Mouse (Mus musculus) hindbrain, postnatal 0 days (tissue): ENCODE measurements around the gene Gse1. TPM values are rescaled to one million over a fixed set of nuclear protein-coding genes. Genes with fewer than 3 reads are reported as not detected.

Source experiments
- ATAC-seq: fragments of 200-750 bp; cut with Nextera tagmentation; 2 replicates; pipeline ENCODE4 v1.8.0; 2017; ENCODE audit warnings: mild to moderate bottlenecking, moderate TSS enrichment, moderate library complexity
- DNase-seq: peaks from one replicate; pipeline ENCODE4 v3.0.0-alpha.2; 2015; ENCODE audit warnings: low spot score
- H3K27ac ChIP-seq: fragments of 300-500 bp; sonication (generic); 2 replicates; pipeline ENCODE4 v1.5.1; 2014; ENCODE audit warnings: mild to moderate bottlenecking
- H3K27me3 ChIP-seq: fragments of 300-500 bp; sonication (generic); 2 replicates; pipeline ENCODE4 v1.6.1; 2014; ENCODE audit warnings: low read length, mixed read lengths; ENCODE audit not compliant: insufficient read depth
- H3K36me3 ChIP-seq: fragments of 300-500 bp; sonication (generic); 2 replicates; pipeline ENCODE4 v1.6.1; 2014; ENCODE audit warnings: low read length, mixed read lengths; ENCODE audit not compliant: insufficient read depth
- H3K4me1 ChIP-seq: fragments of 300-500 bp; sonication (generic); 2 replicates; pipeline ENCODE4 v1.6.1; 2014; ENCODE audit warnings: antibody characterized with exemption, low read length, mixed read lengths; ENCODE audit not compliant: insufficient read depth
- H3K4me2 ChIP-seq: fragments of 300-500 bp; sonication (generic); 2 replicates; pipeline ENCODE4 v1.6.1; 2014; ENCODE audit warnings: low read depth, mild to moderate bottlenecking, low read length, moderate library complexity, mixed read lengths
- H3K4me3 ChIP-seq: fragments of 300-500 bp; sonication (generic); 2 replicates; pipeline ENCODE4 v1.5.1; 2014; ENCODE audit warnings: low read length
- H3K9ac ChIP-seq: fragments of 300-500 bp; sonication (generic); replicated peaks from 2 replicates; pipeline ENCODE4 v1.6.1; 2014; ENCODE audit warnings: mild to moderate bottlenecking, low read length, moderate library complexity, mixed read lengths
- H3K9me3 ChIP-seq: fragments of 300-500 bp; sonication (generic); 2 replicates; pipeline ENCODE4 v1.6.1; 2016; ENCODE audit warnings: low read length, mixed read lengths
- CTCF ChIP-seq: IDR thresholded peaks from 2 replicates; pipeline ENCODE4 v1.5.1; 2016; ENCODE audit warnings: antibody characterized with exemption, control low read depth, low read depth
- WGBS: fragments of 180-500 bp; shearing (Covaris S2); extraction: QIAGEN DNeasy Blood & Tissue Kit; methylation state at CpG from one replicate; pipeline ENCODE4 v1.1.7; 2014; 5-methylcytosine and 5-hydroxymethylcytosine counted together
- polyA plus RNA-seq: library from polyadenylated mRNA; unstranded; fragments of >200 nt; fragmentation: Nextera tagmentation; extraction: Ambion mirVana; gene quantifications from 2 replicates; pipeline ENCODE4 v1.2.1, GENCODE M21; 2015
- total RNA-seq: library from RNA; depleted of rRNA; stranded (reverse); fragments of >200 nt; gene quantifications from 2 replicates; pipeline ENCODE4 v1.2.3, GENCODE M21; 2014

Gse1 gene
- total and polyA plus RNA-seq, 2 experiments from 2014 or later: 13.4 to 48.3 TPM

GRCm38 (mm10) chr8:120610824-120611223 lies 382.6 kb downstream of the Gse1 start:
- no peaks in the 10 kb centered on the region for H3K27me3 ChIP-seq
- no peak for TF ChIP-seq CTCF
- H3K4me1 ChIP-seq: no peaks in the 10 kb centered on the region
- no peak overlapping the region for H3K9ac ChIP-seq
- no peak overlapping the region for H3K4me3 ChIP-seq
- no peaks in the 10 kb centered on the region for H3K36me3 ChIP-seq
- no peaks in the 10 kb centered on the region for H3K9me3 ChIP-seq
- H3K4me2 ChIP-seq: no peak overlapping the region
- DNase-seq (no peak), ATAC-seq (no peak)
- no peak overlapping the region for H3K27ac ChIP-seq
- 76% methylated on average over 6 of the region's 6 CpGs for WGBS

DNA sequence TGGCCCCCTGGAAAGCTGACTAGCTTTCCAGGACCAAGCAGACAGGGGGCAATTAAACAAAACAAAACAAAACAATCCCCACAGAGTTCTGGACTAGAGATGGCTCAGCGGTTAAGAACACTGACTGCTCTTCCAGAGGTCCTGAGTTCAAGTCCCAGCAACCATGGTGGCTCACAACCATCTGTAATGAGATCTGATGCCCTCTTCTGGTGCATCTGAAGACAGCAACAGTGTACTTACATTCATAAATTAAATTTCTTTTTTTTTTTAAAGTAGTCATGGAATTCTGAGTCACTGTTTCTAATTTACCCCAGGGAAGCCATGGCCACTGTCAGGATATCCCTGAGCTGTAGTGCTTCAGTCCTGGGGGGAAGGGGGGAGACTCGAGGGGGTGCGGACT lies 386.2 kb downstream of the Gse1 start:
- TF ChIP-seq CTCF: peak; percentile 3; the same call in 1 of the 2 replicates
- Histone ChIP-seq H3K27me3 (no peaks in the 10 kb centered on the region), H3K36me3 (no peaks in the 10 kb centered on the region), H3K4me3 (no peak overlapping the region), H3K9ac (no peak overlapping the region), H3K27ac (no peak overlapping the region), H3K4me2 (no peak overlapping the region), H3K4me1 (no peaks in the 10 kb centered on the region), H3K9me3 (no peaks in the 10 kb centered on the region)
- ATAC-seq (no peak), DNase-seq (no peak)
- 86% methylated on average over 3 of the region's 3 CpGs for WGBS

GRCm38 (mm10) chr8:120616663-120617626 lies 388.7 kb downstream of the Gse1 start:
- no peak overlapping the region for H3K4me2 ChIP-seq
- 32% methylated on average over 7 of the region's 8 CpGs for WGBS
- H3K27me3 ChIP-seq: no peaks in the 10 kb centered on the region
- peak; percentile 53 for DNase-seq
- no peak; the same call in 1 of the 2 replicates for ATAC-seq
- TF ChIP-seq CTCF: no peak
- no peak overlapping the region for H3K9ac ChIP-seq
- H3K36me3 ChIP-seq: no peaks in the 10 kb centered on the region
- no peaks in the 10 kb centered on the region for H3K4me1 ChIP-seq
- peak overlapping the region; percentile 22; the same call in 1 of the 2 replicates for H3K27ac ChIP-seq
- H3K9me3 ChIP-seq: no peaks in the 10 kb centered on the region
- H3K4me3 ChIP-seq: no peak overlapping the region

GRCm38 (mm10) chr8:120618110-120618509 lies 389.9 kb downstream of the Gse1 start:
- peak; percentile 33 for ATAC-seq

DNA sequence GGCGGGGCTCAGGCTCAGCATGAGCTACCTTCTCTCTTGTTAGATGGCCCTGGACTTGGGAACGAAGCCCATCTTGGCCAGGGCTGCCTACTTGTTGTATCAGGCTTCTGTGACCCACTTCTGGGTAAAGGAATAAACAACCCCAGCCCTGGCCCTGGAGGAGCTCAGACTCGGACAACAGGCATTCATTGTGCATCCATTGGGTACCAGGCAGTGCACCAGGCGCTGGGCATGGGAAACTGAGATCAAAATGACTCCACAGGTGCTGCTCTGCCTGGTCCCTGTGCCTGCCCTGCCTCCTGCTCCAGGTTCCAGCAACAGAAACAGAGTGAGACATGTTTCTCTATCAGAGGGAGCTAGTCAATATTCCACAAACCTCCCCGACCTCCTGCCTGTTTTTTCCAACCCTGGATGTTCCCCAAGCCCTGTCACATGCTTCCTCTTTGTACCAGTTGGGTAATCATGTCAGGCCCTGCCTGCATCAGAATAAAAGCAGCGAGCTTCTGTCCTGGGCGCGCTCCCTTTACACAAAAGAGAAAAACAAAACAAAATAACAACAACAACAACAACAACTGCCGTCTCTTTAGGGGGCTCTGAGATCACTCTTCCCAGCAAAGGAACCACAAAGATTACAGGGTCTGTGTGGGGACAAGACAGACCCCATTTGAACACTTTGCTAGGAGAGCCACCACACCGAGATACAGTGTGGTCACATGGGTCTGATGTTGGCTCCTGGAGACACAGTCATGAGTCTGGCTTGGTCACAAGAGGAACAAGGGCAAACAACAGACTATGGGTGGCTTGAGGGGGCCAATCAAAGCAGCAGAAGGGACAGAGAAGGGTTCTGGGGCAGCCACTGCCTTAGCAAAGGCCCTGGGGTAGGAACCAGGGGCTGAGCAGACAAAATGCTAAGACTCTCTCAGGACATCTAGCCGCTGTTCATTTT lies 391.3 kb downstream of the Gse1 start:
- H3K9ac ChIP-seq: no peak overlapping the region
- no peaks in the 10 kb centered on the region for H3K9me3 ChIP-seq
- no peak for DNase-seq
- no peaks in the 10 kb centered on the region for H3K36me3 ChIP-seq
- WGBS: 64% methylated on average over 11 of the region's 11 CpGs
- H3K27me3 ChIP-seq: no peaks in the 10 kb centered on the region
- H3K4me2 ChIP-seq: no peak overlapping the region
- ATAC-seq: peak; percentile 42; the same call in 1 of the 2 replicates
- no peak for TF ChIP-seq CTCF
- peak overlapping the region; percentile 58; the same call in 1 of the 2 replicates for H3K27ac ChIP-seq
- H3K4me3 ChIP-seq: no peak overlapping the region
- H3K4me1 ChIP-seq: no peaks in the 10 kb centered on the region

More at GRCm38 (mm10) chr8:120618110-120618509, 389.9 kb downstream of the Gse1 start:
- WGBS: 0% methylated on average over 6 of the region's 6 CpGs
- no peak overlapping the region for H3K27ac ChIP-seq
- peak; percentile 92 for TF ChIP-seq CTCF
- H3K4me2 ChIP-seq: no peak overlapping the region
- no peaks in the 10 kb centered on the region for H3K27me3 ChIP-seq
- no peak overlapping the region for H3K9ac ChIP-seq
- no peaks in the 10 kb centered on the region for H3K4me1 ChIP-seq
- DNase-seq: peak; percentile 80
- no peak overlapping the region for H3K4me3 ChIP-seq
- no peaks in the 10 kb centered on the region for H3K36me3 ChIP-seq
- H3K9me3 ChIP-seq: no peaks in the 10 kb centered on the region

DNA sequence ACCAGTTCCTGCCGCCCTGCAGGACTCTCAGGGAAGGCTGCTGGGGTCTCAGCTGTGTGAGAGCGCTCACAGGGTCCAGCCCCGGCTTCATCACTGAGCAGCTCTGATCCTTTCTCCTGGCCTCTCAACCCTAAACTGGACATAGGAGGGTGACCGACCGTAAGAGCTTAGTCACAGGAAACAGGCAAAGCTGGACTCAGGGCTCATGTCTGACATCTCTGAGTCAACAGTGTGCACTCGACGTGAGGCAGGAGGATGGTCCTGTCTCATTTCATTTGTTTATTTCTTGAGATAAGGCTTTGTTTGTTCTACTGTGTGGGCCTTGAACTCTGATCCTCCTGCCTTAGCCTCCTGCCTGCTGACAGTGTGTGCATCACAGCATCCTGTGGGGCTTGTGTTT lies 392.2 kb downstream of the Gse1 start:
- no peak for ATAC-seq
- no peak for DNase-seq
- no peak overlapping the region for H3K9ac ChIP-seq
- H3K27ac ChIP-seq: no peak overlapping the region
- H3K36me3 ChIP-seq: no peaks in the 10 kb centered on the region
- H3K4me2 ChIP-seq: no peak overlapping the region
- 66% methylated on average over 7 of the region's 7 CpGs for WGBS
- TF ChIP-seq CTCF: no peak
- H3K4me3 ChIP-seq: no peak overlapping the region
- no peaks in the 10 kb centered on the region for H3K9me3 ChIP-seq
- H3K4me1 ChIP-seq: no peaks in the 10 kb centered on the region
- H3K27me3 ChIP-seq: no peaks in the 10 kb centered on the region
